Mouse (Mus musculus) intestine, postnatal 0 days (tissue): Measurements from ENCODE around the gene Hist2h2aa2. TPM values are rescaled to one million over a fixed set of nuclear protein-coding genes. Genes with fewer than 3 reads are reported as not detected.
"Not testable (repeated sequence)": the region's sequence is repeated elsewhere in the genome, so short reads cannot be mapped to it uniquely, and the experiment has no call there.

Source experiments
- ATAC-seq: fragments of 200-750 bp; cut with Nextera tagmentation; 2 replicates; pipeline ENCODE4 v1.8.0; 2017; ENCODE audit warnings: mild to moderate bottlenecking, moderate TSS enrichment, moderate library complexity
- H3K27ac ChIP-seq: fragments of 300-500 bp; sonication (generic); 2 replicates; pipeline ENCODE4 v1.5.1; 2014; ENCODE audit warnings: mild to moderate bottlenecking, low read depth, low read length, moderate library complexity
- H3K27me3 ChIP-seq: fragments of 300-500 bp; sonication (generic); replicated peaks from 2 replicates; pipeline ENCODE4 v1.6.1; 2014; ENCODE audit warnings: low read length, mixed read lengths; ENCODE audit not compliant: control insufficient read depth, insufficient read depth
- H3K36me3 ChIP-seq: fragments of 300-500 bp; sonication (generic); 2 replicates; pipeline ENCODE4 v1.6.1; 2014; ENCODE audit warnings: mild to moderate bottlenecking, moderate library complexity; ENCODE audit not compliant: control insufficient read depth, insufficient read depth
- H3K4me1 ChIP-seq: fragments of 300-500 bp; sonication (generic); replicated peaks from 2 replicates; pipeline ENCODE4 v1.6.1; 2014; ENCODE audit warnings: antibody characterized with exemption, low read length, mixed read lengths; ENCODE audit not compliant: control insufficient read depth, insufficient read depth
- H3K4me2 ChIP-seq: fragments of 300-500 bp; sonication (generic); replicated peaks from 2 replicates; pipeline ENCODE4 v1.6.1; 2014; ENCODE audit warnings: low read depth, mild to moderate bottlenecking, moderate library complexity
- H3K4me3 ChIP-seq: fragments of 300-500 bp; sonication (generic); 2 replicates; pipeline ENCODE4 v1.5.1; 2014; ENCODE audit warnings: low read depth, low read length
- H3K9ac ChIP-seq: fragments of 300-500 bp; sonication (generic); 2 replicates; pipeline ENCODE4 v1.6.1; 2014; ENCODE audit warnings: mild to moderate bottlenecking, low read depth, low read length
- H3K9me3 ChIP-seq: fragments of 300-500 bp; sonication (generic); 2 replicates; pipeline ENCODE4 v1.6.1; 2016; ENCODE audit warnings: mixed run types; ENCODE audit not compliant: control insufficient read depth
- CTCF ChIP-seq: sonication (generic); IDR thresholded peaks from 2 replicates; pipeline ENCODE4 v1.5.1; 2016; ENCODE audit warnings: low read depth, mild to moderate bottlenecking, control low read depth, antibody characterized with exemption, moderate library complexity
- WGBS: fragments of 180-500 bp; shearing (Covaris S2); extraction: QIAGEN DNeasy Blood & Tissue Kit; methylation state at CpG from one replicate; pipeline ENCODE4 v1.1.7; 2014; 5-methylcytosine and 5-hydroxymethylcytosine counted together
- polyA plus RNA-seq: library from polyadenylated mRNA; unstranded; fragments of >200 nt; fragmentation: Nextera tagmentation; extraction: Ambion mirVana; gene quantifications from 2 replicates; pipeline ENCODE4 v1.2.1, GENCODE M21; 2015

Hist2h2aa2 gene
- polyA plus RNA-seq, 1 experiment from 2014 or later, result 87.4 TPM

GRCm38 (mm10) chr3:96243921-96244572, 4.0 kb upstream of the Hist2h2aa2 start:
- Histone ChIP-seq H3K9me3 (no peaks in the 10 kb centered on the region), H3K4me3 (no peak overlapping the region), H3K27ac (no peak overlapping the region; the same call in 1 of the 2 replicates), H3K4me2 (peak overlapping the region; percentile 78), H3K4me1 (peaks cover 12% of the 10 kb centered on the region), H3K36me3 (no peaks in the 10 kb centered on the region), H3K9ac (no peak overlapping the region), H3K27me3 (no peaks in the 10 kb centered on the region)
- WGBS, result 47% methylated on average over 7 of the region's 7 CpGs
- ATAC-seq, result no peak
- no peak for TF ChIP-seq CTCF

- no peak overlapping the region; the same call in 1 of the 2 replicates for H3K9ac ChIP-seq
- no peaks in the 10 kb centered on the region for H3K27me3 ChIP-seq
- no peaks in the 10 kb centered on the region for H3K9me3 ChIP-seq
- H3K4me3 ChIP-seq, result peak overlapping the region; percentile 29
- H3K36me3 ChIP-seq, result no peaks in the 10 kb centered on the region
- 78% methylated on average over 9 of the region's 9 CpGs for WGBS
- no peak for TF ChIP-seq CTCF
- H3K27ac ChIP-seq, result 0 out of 2 replicates have a peak overlapping the region, but pooled peaks have one; percentile 35
- no peak for ATAC-seq
- H3K4me2 ChIP-seq, result peak overlapping the region; percentile 55
- peaks cover 21% of the 10 kb centered on the region for H3K4me1 ChIP-seq
Measured at GRCm38 (mm10) chr3:96240799-96241197, 722 bp upstream of the Hist2h2aa2 start.

GRCm38 (mm10) chr3:96238954-96239793, 902 bp downstream of the Hist2h2aa2 start, which contains the start of gene Hist2h3c2:
Gene Hist2h3c2 (minus strand): TSS chr3:96239127.
- Histone ChIP-seq H3K9ac (peak within 1 kb of the TSS; percentile 54), H3K4me2 (peak within 1 kb of the TSS; percentile 70), H3K4me3 (peak within 1 kb of the TSS; percentile 41), H3K27ac (peak within 1 kb of the TSS; percentile 41), H3K4me1 (peaks cover 17% of the 10 kb centered on the region)
- ATAC-seq, result peak; percentile 87
- not testable (repeated sequence) for H3K9me3 ChIP-seq, H3K27me3 ChIP-seq, H3K36me3 ChIP-seq
- 1% methylated on average over 10 of the region's 68 CpGs for WGBS

GRCm38 (mm10) chr3:96237904-96238511, 2.1 kb downstream of the Hist2h2aa2 start:
- Histone ChIP-seq H3K4me2 (peak overlapping the region; percentile 70), H3K27ac (peak overlapping the region; percentile 54; the same call in 1 of the 2 replicates), H3K4me3 (peak overlapping the region; percentile 41), H3K27me3 (no peaks in the 10 kb centered on the region), H3K9ac (peak overlapping the region; percentile 54), H3K4me1 (peaks cover 9% of the 10 kb centered on the region), H3K36me3 (no peaks in the 10 kb centered on the region), H3K9me3 (no peaks in the 10 kb centered on the region)
- no peak for ATAC-seq
- no peak for TF ChIP-seq CTCF
- under 1% methylated on average over 12 of the region's 12 CpGs for WGBS

GRCm38 (mm10) chr3:96237335-96237903, 2.7 kb downstream of the Hist2h2aa2 start:
- Histone ChIP-seq H3K36me3 (no peaks in the 10 kb centered on the region), H3K9ac (peak overlapping the region; percentile 54; the same call in 1 of the 2 replicates), H3K4me3 (peak overlapping the region; percentile 41), H3K27me3 (no peaks in the 10 kb centered on the region), H3K4me2 (peak overlapping the region; percentile 70), H3K27ac (peak overlapping the region; percentile 54; the same call in 1 of the 2 replicates), H3K4me1 (peaks cover 9% of the 10 kb centered on the region), H3K9me3 (no peaks in the 10 kb centered on the region)
- no peak for TF ChIP-seq CTCF
- ATAC-seq, result no peak
- WGBS, result 13% methylated on average over 7 of the region's 7 CpGs
